Mouse (Mus musculus): Measurements from ENCODE around the gene Kcnip4. TPM values are rescaled to one million over a fixed set of nuclear protein-coding genes. Genes with fewer than 3 reads are reported as not detected.

The Kcnip4 gene
- polyA plus RNA-seq, 1 experiment from 2014 or later = 21.3 TPM

DNA sequence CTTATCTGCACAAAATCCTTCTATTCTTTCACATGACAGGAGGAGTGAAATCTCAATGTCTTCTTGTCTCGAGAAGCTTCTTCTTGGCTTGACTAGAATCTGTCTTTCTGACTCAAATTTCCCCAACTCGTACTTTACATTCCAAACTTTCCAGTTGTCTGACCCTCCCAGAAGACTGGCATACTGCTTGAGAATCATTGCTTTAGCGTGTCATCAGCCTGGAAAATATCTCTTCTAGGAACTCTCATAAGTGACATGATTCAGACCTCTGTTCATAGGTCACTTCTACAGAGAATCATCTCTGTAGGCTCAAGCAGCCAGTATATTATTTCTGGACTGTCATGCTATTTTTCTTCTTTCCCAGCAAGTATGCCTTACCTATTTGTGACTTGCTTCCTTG is 26.0 kb downstream of the Kcnip4 start:
- H3K9me3 ChIP-seq (ENCODE audit: control insufficient read depth, low read length) = no peaks in the 10 kb centered on the region
- 87% methylated on average over 3 of the region's 3 CpGs for WGBS
- DNase-seq (ENCODE audit: low spot score) = no peak
- ATAC-seq (ENCODE audit: low FRiP score) = no peak
- no peak overlapping the region for H3K27ac ChIP-seq
- H3K4me3 ChIP-seq (replicated peaks; ENCODE audit: low read length) = no peak overlapping the region
- H3K36me3 ChIP-seq (replicated peaks; ENCODE audit: control insufficient read depth, insufficient read depth) = no peaks in the 10 kb centered on the region
- no peak overlapping the region for H3K4me2 ChIP-seq (replicated peaks)
- no peaks in the 10 kb centered on the region for H3K27me3 ChIP-seq (ENCODE audit: control insufficient read depth, insufficient read depth, low read length)
- H3K4me1 ChIP-seq (replicated peaks; ENCODE audit: control insufficient read depth, insufficient read depth, low read length) = no peaks in the 10 kb centered on the region
- no peak overlapping the region for H3K9ac ChIP-seq

DNA sequence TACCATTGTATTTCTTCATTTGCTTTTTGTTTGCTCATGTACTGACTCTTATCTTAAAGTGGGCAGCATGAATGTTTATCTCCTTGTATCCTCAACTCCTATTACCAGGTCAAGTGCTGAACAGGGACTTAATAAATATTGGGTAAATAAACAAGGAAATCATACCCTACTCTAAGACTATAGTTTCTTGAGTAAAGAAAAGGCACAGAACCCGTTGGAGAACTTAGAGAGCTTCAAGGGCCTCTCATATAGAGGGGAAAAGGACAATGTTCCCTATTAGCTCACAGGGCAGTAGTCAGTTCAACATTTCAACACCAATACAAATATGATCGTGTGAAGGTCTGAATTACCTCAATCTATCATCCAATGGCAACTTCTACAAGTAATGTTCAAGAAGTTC is 37.4 kb downstream of the Kcnip4 start:
- 73% methylated on average over 2 of the region's 2 CpGs for WGBS
- ATAC-seq (ENCODE audit: low FRiP score) = no peak
- no peak overlapping the region for H3K4me3 ChIP-seq (replicated peaks; ENCODE audit: low read length)
- DNase-seq (ENCODE audit: low spot score) = no peak
- H3K4me1 ChIP-seq (replicated peaks; ENCODE audit: control insufficient read depth, insufficient read depth, low read length) = no peaks in the 10 kb centered on the region
- no peak overlapping the region for H3K9ac ChIP-seq
- H3K27ac ChIP-seq = no peak overlapping the region
- no peaks in the 10 kb centered on the region for H3K9me3 ChIP-seq (ENCODE audit: control insufficient read depth, low read length)
- H3K36me3 ChIP-seq (replicated peaks; ENCODE audit: control insufficient read depth, insufficient read depth) = no peaks in the 10 kb centered on the region
- H3K27me3 ChIP-seq (ENCODE audit: control insufficient read depth, insufficient read depth, low read length) = no peaks in the 10 kb centered on the region
- H3K4me2 ChIP-seq (replicated peaks) = no peak overlapping the region

DNA sequence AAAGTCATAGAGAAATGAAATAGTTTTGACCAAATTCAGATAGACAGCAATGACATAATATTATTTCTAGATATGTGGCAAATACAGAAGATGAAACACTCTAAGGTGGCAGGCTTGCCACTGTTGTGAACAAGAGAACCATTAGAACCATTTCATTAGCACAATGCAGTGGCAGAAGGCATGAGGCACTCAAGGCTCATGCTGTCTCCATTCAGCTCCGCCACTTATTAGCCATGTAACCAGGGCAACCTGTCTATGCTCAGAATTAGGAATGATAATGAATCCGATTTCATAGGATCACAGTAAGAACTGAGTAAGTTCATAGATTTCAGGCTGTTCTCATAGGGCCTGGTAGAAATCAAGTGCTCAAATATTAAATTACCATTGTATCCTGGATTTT is 54.0 kb downstream of the Kcnip4 start:
- no peaks in the 10 kb centered on the region for H3K36me3 ChIP-seq (replicated peaks; ENCODE audit: control insufficient read depth, insufficient read depth)
- DNase-seq (ENCODE audit: low spot score) = no peak
- H3K4me1 ChIP-seq (replicated peaks; ENCODE audit: control insufficient read depth, insufficient read depth, low read length) = no peaks in the 10 kb centered on the region
- 52% methylated on average over 2 of the region's 2 CpGs for WGBS
- H3K27me3 ChIP-seq (ENCODE audit: control insufficient read depth, insufficient read depth, low read length) = no peaks in the 10 kb centered on the region
- H3K27ac ChIP-seq = no peak overlapping the region
- H3K9me3 ChIP-seq (ENCODE audit: control insufficient read depth, low read length) = no peaks in the 10 kb centered on the region
- no peak overlapping the region for H3K4me3 ChIP-seq (replicated peaks; ENCODE audit: low read length)
- no peak overlapping the region for H3K4me2 ChIP-seq (replicated peaks)
- no peak; the same call in 1 of the 2 replicates for ATAC-seq (ENCODE audit: low FRiP score)
- H3K9ac ChIP-seq = no peak overlapping the region

DNA sequence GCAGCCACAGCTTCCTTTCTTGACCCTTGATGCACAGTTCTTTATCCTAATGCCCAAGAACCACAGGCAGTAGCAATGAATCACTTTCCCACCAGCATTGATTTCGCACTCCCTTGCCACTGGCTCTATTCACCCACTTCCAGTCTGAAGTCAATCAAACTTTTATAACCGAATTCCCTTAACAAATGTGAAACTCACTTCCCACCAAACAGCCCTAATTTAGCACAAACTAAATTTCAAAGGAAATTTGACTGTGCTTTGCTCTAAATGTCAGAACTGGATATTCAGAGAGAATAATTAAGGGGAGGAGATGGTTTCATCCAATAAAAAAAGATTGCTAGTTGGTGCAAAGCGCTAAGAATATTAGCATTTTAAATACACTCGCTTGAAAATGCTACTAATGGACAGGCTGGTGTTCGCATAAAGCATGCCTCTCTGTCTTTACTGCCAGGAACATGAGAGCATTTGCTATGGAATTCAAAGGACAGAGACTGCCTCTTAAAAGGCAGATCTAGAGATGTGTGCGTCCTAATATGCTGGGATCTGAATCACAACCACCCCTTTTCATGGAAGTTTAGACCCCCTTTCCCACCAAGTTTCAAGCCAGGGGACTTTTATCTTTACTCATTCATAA is 63.9 kb downstream of the Kcnip4 start:
- no peaks in the 10 kb centered on the region for H3K9me3 ChIP-seq (ENCODE audit: control insufficient read depth, low read length)
- no peak overlapping the region for H3K9ac ChIP-seq
- H3K4me3 ChIP-seq (replicated peaks; ENCODE audit: low read length) = no peak overlapping the region
- H3K27ac ChIP-seq = no peak overlapping the region
- no peaks in the 10 kb centered on the region for H3K4me1 ChIP-seq (replicated peaks; ENCODE audit: control insufficient read depth, insufficient read depth, low read length)
- ATAC-seq (ENCODE audit: low FRiP score) = no peak
- 64% methylated on average over 6 of the region's 6 CpGs for WGBS
- no peak overlapping the region for H3K4me2 ChIP-seq (replicated peaks)
- DNase-seq (ENCODE audit: low spot score) = no peak
- no peaks in the 10 kb centered on the region for H3K27me3 ChIP-seq (ENCODE audit: control insufficient read depth, insufficient read depth, low read length)
- H3K36me3 ChIP-seq (replicated peaks; ENCODE audit: control insufficient read depth, insufficient read depth) = no peaks in the 10 kb centered on the region

DNA sequence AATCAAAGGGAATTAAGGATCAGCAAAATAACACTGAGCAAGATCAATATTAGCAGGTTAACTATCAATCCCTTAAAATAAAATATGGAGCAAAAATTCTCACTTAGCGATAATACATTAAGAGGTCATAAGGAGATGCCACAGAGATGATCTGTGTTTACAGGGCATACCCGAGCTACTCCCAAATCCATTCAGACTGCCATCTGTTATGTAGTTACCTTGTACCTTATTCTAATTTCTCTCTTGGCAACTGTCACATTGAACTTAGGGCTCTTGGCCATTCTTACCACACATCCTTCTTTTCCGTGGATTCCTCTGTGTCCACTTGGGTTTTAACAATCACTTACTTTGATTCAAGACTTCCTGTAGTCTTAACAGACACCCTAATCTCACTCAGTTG is 71.6 kb downstream of the Kcnip4 start:
- H3K9me3 ChIP-seq (ENCODE audit: control insufficient read depth, low read length) = no peaks in the 10 kb centered on the region
- H3K27me3 ChIP-seq (ENCODE audit: control insufficient read depth, insufficient read depth, low read length) = no peaks in the 10 kb centered on the region
- H3K27ac ChIP-seq = no peak overlapping the region
- DNase-seq (ENCODE audit: low spot score) = no peak
- no peak for ATAC-seq (ENCODE audit: low FRiP score)
- H3K36me3 ChIP-seq (replicated peaks; ENCODE audit: control insufficient read depth, insufficient read depth) = no peaks in the 10 kb centered on the region
- no peak overlapping the region for H3K4me3 ChIP-seq (replicated peaks; ENCODE audit: low read length)
- H3K4me2 ChIP-seq (replicated peaks) = no peak overlapping the region
- no peaks in the 10 kb centered on the region for H3K4me1 ChIP-seq (replicated peaks; ENCODE audit: control insufficient read depth, insufficient read depth, low read length)
- WGBS = 77% methylated on average over 3 of the region's 3 CpGs
- H3K9ac ChIP-seq = no peak overlapping the region

DNA sequence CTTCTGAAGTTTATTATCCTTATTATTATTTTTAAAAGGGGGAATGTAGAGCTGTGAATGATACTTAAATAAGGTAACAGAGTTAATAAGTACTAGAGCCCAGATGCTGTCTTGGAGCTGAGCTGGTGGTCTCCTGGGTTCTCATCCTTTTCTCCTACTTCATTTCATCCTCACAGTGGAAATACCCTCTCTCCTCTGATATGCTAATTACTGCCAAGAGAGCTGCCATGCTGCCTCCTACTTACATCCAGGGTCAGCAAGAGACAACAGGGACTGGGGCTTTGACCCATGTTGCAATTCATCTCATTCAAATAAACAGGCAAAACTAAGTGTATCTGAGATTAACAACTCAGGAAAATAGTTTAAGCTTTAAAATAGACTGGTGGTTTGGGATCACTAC is 73.4 kb downstream of the Kcnip4 start:
- DNase-seq (ENCODE audit: low spot score) = no peak
- Histone ChIP-seq H3K4me3 (replicated peaks; ENCODE audit: low read length) (no peak overlapping the region), H3K4me1 (replicated peaks; ENCODE audit: control insufficient read depth, insufficient read depth, low read length) (no peaks in the 10 kb centered on the region), H3K4me2 (replicated peaks) (no peak overlapping the region), H3K9ac (no peak overlapping the region), H3K9me3 (ENCODE audit: control insufficient read depth, low read length) (no peaks in the 10 kb centered on the region), H3K27me3 (ENCODE audit: control insufficient read depth, insufficient read depth, low read length) (no peaks in the 10 kb centered on the region), H3K36me3 (replicated peaks; ENCODE audit: control insufficient read depth, insufficient read depth) (no peaks in the 10 kb centered on the region), H3K27ac (no peak overlapping the region)
- no peak for ATAC-seq (ENCODE audit: low FRiP score)

DNA sequence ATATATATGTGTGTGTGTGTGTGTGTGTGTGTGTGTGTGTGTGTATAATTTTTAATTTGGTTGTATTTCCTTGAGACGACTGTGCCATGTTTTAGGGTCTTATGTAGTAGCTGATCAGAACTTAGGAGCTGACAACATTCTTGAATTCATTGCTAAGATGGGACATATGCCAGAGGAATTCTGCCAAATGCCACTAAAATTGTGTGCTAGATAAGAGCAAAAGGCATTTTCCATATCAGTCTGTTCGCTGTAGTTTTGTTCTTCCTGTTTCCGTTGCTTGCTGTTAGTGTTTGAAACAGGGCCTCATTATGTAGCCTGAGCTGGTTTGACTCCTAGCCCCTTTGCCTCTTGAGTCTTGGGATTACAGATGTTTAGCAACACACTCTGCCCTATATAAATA is 73.8 kb downstream of the Kcnip4 start:
- Histone ChIP-seq H3K4me3 (replicated peaks; ENCODE audit: low read length) (no peak overlapping the region), H3K36me3 (replicated peaks; ENCODE audit: control insufficient read depth, insufficient read depth) (no peaks in the 10 kb centered on the region), H3K27me3 (ENCODE audit: control insufficient read depth, insufficient read depth, low read length) (no peaks in the 10 kb centered on the region), H3K4me2 (replicated peaks) (no peak overlapping the region), H3K9ac (no peak overlapping the region), H3K9me3 (ENCODE audit: control insufficient read depth, low read length) (no peaks in the 10 kb centered on the region), H3K27ac (no peak overlapping the region), H3K4me1 (replicated peaks; ENCODE audit: control insufficient read depth, insufficient read depth, low read length) (no peaks in the 10 kb centered on the region)
- no peak for DNase-seq (ENCODE audit: low spot score)
- WGBS = 84% methylated on average over 3 of the region's 3 CpGs
- ATAC-seq (ENCODE audit: low FRiP score) = no peak

DNA sequence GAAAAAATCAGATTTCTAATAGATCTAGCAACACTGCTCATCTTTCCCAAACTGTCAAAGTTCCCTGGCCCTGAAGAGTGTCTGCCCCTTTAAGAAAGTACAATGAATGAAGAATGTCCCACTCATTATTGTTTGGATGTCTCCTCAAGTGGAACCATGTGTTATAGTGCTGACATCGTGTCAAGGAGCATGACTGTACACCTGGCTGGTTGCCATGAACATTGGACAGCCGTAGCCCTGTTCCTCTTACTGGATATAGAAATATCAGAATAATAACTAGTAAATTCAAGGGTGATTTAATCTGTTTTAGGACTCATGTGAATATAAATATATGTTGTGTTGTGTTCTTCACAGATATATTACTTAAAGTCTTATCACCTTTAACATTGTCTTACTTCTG is 87.5 kb downstream of the Kcnip4 start:
- Histone ChIP-seq H3K9me3 (ENCODE audit: control insufficient read depth, low read length) (0 out of 2 replicates have a peak, but pooled peaks cover 4% of the 10 kb centered on the region), H3K36me3 (replicated peaks; ENCODE audit: control insufficient read depth, insufficient read depth) (no peaks in the 10 kb centered on the region), H3K4me1 (replicated peaks; ENCODE audit: control insufficient read depth, insufficient read depth, low read length) (no peaks in the 10 kb centered on the region), H3K27ac (no peak overlapping the region), H3K4me2 (replicated peaks) (no peak overlapping the region), H3K9ac (no peak overlapping the region), H3K27me3 (ENCODE audit: control insufficient read depth, insufficient read depth, low read length) (no peaks in the 10 kb centered on the region), H3K4me3 (replicated peaks; ENCODE audit: low read length) (no peak overlapping the region)
- no peak for DNase-seq (ENCODE audit: low spot score)
- no peak for ATAC-seq (ENCODE audit: low FRiP score)
- 52% methylated on average over 2 of the region's 2 CpGs for WGBS

DNA sequence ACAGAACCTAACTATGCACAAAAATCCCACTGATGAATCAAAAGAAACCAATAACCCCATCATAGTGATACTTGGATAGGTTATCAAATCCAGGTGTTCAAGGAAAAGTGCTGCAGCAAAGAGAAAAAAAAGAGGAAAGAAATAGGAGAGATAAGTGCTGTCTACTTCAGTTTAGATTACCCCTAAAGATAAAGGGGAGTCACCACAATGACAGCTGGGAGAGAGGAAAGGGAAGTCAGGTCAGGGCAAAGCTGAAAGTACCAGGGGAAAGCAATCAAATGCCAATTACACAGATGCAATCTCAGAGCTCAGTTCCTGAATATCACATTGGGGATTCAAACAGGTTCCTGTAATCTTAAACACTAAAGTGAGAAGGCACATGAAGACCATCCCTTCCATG is 97.0 kb downstream of the Kcnip4 start:
- H3K4me1 ChIP-seq (replicated peaks; ENCODE audit: control insufficient read depth, insufficient read depth, low read length) = no peaks in the 10 kb centered on the region
- no peaks in the 10 kb centered on the region for H3K9me3 ChIP-seq (ENCODE audit: control insufficient read depth, low read length)
- no peak overlapping the region for H3K9ac ChIP-seq
- no peak for ATAC-seq (ENCODE audit: low FRiP score)
- no peak overlapping the region for H3K4me3 ChIP-seq (replicated peaks; ENCODE audit: low read length)
- H3K4me2 ChIP-seq (replicated peaks) = no peak overlapping the region
- no peak for DNase-seq (ENCODE audit: low spot score)
- H3K27ac ChIP-seq = no peak overlapping the region
- no peaks in the 10 kb centered on the region for H3K36me3 ChIP-seq (replicated peaks; ENCODE audit: control insufficient read depth, insufficient read depth)
- H3K27me3 ChIP-seq (ENCODE audit: control insufficient read depth, insufficient read depth, low read length) = no peaks in the 10 kb centered on the region

DNA sequence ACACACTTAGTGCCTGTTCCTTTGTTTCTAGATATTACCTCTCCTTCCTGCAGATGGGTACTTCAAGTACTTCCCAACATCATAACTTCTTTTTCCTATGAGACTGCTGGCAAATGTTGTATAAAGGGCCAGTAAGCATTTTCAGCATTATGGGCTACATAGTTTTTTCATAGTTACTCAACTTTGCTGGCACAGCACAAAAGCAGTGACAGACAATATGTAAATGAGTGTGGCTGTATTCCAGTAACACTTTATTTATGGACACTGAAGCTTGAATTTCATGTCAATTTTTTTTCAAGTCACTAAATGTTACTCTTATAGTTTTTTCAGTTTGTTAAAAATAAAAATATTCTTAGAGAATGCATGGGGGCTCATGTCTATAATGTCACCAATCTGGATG is 105.0 kb downstream of the Kcnip4 start:
- Histone ChIP-seq H3K9ac (no peak overlapping the region), H3K4me2 (replicated peaks) (no peak overlapping the region), H3K4me1 (replicated peaks; ENCODE audit: control insufficient read depth, insufficient read depth, low read length) (no peaks in the 10 kb centered on the region), H3K9me3 (ENCODE audit: control insufficient read depth, low read length) (no peaks in the 10 kb centered on the region), H3K36me3 (replicated peaks; ENCODE audit: control insufficient read depth, insufficient read depth) (no peaks in the 10 kb centered on the region), H3K27ac (no peak overlapping the region), H3K27me3 (ENCODE audit: control insufficient read depth, insufficient read depth, low read length) (no peaks in the 10 kb centered on the region), H3K4me3 (replicated peaks; ENCODE audit: low read length) (no peak overlapping the region)
- DNase-seq (ENCODE audit: low spot score) (no peak), ATAC-seq (ENCODE audit: low FRiP score) (no peak)

Data from hindbrain, embryonic 14.5 days (tissue).